Mouse (Mus musculus): Measurements from ENCODE around the gene Capn15. TPM values are rescaled to one million over a fixed set of nuclear protein-coding genes. Genes with fewer than 3 reads are reported as not detected.

Capn15 gene
- polyA plus RNA-seq, 1 experiment from 2014 or later = 21.1 TPM

- Histone ChIP-seq H3K4me2 (ENCODE audit: low read length) (no peak overlapping the region), H3K4me3 (replicated peaks; ENCODE audit: low read depth, low read length) (no peak overlapping the region), H3K9me3 (ENCODE audit: control insufficient read depth, low read length) (no peaks in the 10 kb centered on the region), H3K4me1 (ENCODE audit: control insufficient read depth, insufficient read depth, low read length) (no peaks in the 10 kb centered on the region), H3K27me3 (ENCODE audit: control insufficient read depth, insufficient read depth, low read length) (no peaks in the 10 kb centered on the region), H3K27ac (replicated peaks; ENCODE audit: low read depth, low read length) (no peak overlapping the region), H3K9ac (replicated peaks; ENCODE audit: low read length) (no peak overlapping the region), H3K36me3 (ENCODE audit: control insufficient read depth, insufficient read depth, low read length) (peaks cover 49% of the 10 kb centered on the region)
- no peak for ATAC-seq (ENCODE audit: low FRiP score, low TSS enrichment)
- 86% methylated on average over 7 of the region's 7 CpGs for WGBS
- no peak for DNase-seq
Measured at GRCm38 (mm10) chr17:25964271-25964670, 21.3 kb downstream of the Capn15 start.

DNA sequence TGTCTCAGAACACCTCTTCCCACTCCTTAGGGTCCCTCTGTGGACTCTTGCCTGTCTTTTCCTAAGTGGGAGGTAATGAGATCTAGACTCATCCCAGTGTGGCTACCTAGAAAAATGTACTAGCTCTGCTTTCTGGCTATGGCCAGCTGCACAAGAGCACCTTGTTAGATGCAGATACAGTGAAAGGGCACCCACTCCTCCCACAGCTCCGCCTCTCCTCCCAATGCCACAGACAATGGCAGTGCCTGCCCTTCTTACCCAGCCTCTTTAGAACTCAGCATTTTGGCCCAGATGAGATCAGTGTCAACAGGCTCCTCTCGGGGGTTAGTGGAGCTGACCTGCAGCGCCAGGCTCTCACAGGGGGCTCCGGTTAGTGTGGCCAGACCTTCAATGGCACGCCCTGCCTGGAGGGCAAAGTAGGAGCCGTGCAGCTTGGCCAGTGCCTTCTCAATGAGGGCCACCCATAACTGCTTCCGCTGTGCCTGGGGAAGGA lies 23.1 kb downstream of the Capn15 start:
- no peak for DNase-seq
- Histone ChIP-seq H3K4me3 (replicated peaks; ENCODE audit: low read depth, low read length) (no peak overlapping the region), H3K4me2 (ENCODE audit: low read length) (no peak overlapping the region), H3K27ac (replicated peaks; ENCODE audit: low read depth, low read length) (no peak overlapping the region), H3K4me1 (ENCODE audit: control insufficient read depth, insufficient read depth, low read length) (no peaks in the 10 kb centered on the region), H3K9ac (replicated peaks; ENCODE audit: low read length) (no peak overlapping the region), H3K9me3 (ENCODE audit: control insufficient read depth, low read length) (no peaks in the 10 kb centered on the region), H3K36me3 (ENCODE audit: control insufficient read depth, insufficient read depth, low read length) (peaks cover 62% of the 10 kb centered on the region), H3K27me3 (ENCODE audit: control insufficient read depth, insufficient read depth, low read length) (no peaks in the 10 kb centered on the region)
- 94% methylated on average over 7 of the region's 7 CpGs for WGBS
- ATAC-seq (ENCODE audit: low FRiP score, low TSS enrichment) = no peak

DNA sequence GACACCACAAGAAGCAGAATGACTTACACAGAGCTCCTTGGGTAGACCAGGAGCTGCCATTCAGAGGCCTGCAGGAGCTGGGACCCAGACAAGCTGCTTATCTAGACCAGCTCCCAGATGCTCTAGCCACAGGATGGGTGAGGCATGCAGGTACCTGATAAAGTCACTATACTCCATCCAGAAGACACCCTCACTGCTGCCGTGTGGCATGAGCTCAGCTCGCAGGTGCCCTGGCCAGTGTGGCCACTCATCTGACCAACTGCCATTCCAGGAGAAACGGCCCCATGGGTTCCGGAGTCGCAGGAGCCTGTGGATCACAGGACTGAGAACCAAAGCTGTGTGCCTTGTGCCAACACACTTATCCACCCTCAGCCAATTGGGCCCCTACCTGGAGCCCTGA lies 24.0 kb downstream of the Capn15 start:
- DNase-seq = no peak
- Histone ChIP-seq H3K9ac (replicated peaks; ENCODE audit: low read length) (no peak overlapping the region), H3K36me3 (ENCODE audit: control insufficient read depth, insufficient read depth, low read length) (peaks cover 62% of the 10 kb centered on the region), H3K4me2 (ENCODE audit: low read length) (no peak overlapping the region), H3K4me3 (replicated peaks; ENCODE audit: low read depth, low read length) (no peak overlapping the region), H3K27me3 (ENCODE audit: control insufficient read depth, insufficient read depth, low read length) (no peaks in the 10 kb centered on the region), H3K9me3 (ENCODE audit: control insufficient read depth, low read length) (no peaks in the 10 kb centered on the region), H3K4me1 (ENCODE audit: control insufficient read depth, insufficient read depth, low read length) (no peaks in the 10 kb centered on the region), H3K27ac (replicated peaks; ENCODE audit: low read depth, low read length) (no peak overlapping the region)
- 97% methylated on average over 5 of the region's 5 CpGs for WGBS
- no peak for ATAC-seq (ENCODE audit: low FRiP score, low TSS enrichment)

DNA sequence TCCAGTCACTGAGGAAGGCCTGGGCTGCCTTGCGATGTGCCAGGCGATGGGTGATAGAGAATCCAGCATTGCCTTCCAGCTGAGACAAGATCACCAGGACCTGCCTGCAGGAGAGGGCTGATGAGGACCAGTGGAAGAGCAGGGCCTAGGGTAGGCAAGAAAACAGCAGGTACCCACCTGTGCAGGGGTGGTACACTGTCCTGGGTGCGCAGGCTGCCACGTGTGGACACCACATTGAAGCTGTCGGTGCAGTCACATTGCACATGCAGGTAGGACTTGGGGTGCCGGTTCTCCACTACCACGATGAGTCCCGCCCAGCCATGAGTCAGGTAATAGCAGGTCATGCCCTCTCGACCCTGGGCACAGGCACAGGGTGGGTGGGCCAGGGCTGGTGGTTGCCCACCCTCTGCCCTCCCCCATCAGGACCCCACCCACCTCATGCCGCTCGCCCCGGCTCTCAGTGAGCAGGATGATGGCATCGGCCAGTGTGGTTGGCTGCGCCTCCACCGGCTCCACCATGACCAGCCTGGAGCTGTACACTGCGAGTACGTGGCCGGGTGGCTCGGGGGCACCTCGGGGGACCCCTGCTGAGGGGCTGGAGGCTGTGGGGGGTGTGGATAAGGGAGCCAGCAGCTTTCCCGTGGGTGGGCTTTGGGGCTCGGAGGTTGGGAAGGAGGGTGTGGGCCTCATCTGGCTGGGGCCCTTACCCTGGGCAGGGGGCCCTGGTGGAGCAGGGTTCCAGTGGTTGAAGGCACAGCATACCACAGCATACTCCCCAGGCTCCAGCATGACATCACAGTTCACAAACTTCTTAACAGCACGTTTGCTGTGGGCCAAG lies 25.7 kb downstream of the Capn15 start:
- DNase-seq (no peak), ATAC-seq (ENCODE audit: low FRiP score, low TSS enrichment) (no peak)
- Histone ChIP-seq H3K9me3 (ENCODE audit: control insufficient read depth, low read length) (no peaks in the 10 kb centered on the region), H3K4me3 (replicated peaks; ENCODE audit: low read depth, low read length) (no peak overlapping the region), H3K9ac (replicated peaks; ENCODE audit: low read length) (no peak overlapping the region), H3K36me3 (ENCODE audit: control insufficient read depth, insufficient read depth, low read length) (peaks cover 57% of the 10 kb centered on the region), H3K27ac (replicated peaks; ENCODE audit: low read depth, low read length) (no peak overlapping the region), H3K4me2 (ENCODE audit: low read length) (no peak overlapping the region), H3K4me1 (ENCODE audit: control insufficient read depth, insufficient read depth, low read length) (no peaks in the 10 kb centered on the region), H3K27me3 (ENCODE audit: control insufficient read depth, insufficient read depth, low read length) (no peaks in the 10 kb centered on the region)
- 94% methylated on average over 23 of the region's 23 CpGs for WGBS

GRCm38 (mm10) chr17:25958771-25959494 lies 26.7 kb downstream of the Capn15 start:
- DNase-seq = no peak
- Histone ChIP-seq H3K27ac (replicated peaks; ENCODE audit: low read depth, low read length) (no peak overlapping the region), H3K36me3 (ENCODE audit: control insufficient read depth, insufficient read depth, low read length) (peaks cover 50% of the 10 kb centered on the region)

DNA sequence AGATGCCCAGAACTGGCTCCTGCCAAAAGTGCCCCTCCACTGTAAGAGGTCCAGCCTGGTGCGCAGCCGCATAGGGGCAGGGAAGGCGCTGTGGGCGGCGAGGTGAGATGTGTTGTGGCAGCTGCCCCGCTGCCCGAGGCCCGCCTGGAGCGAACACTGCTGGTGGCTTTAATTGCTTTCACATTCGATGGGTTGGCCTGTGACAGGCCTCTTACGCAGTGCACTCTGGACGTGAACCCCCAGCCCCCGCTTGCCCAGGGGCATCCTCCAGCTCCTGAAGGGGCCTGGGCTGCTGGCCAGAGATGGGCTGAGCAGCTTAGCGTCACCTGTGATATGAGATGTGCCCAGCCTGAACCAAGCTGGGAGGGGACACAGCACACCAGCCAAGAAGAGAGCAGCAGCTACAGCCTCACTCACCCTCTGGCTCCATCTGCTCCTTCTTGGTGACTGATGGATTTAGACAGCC lies 28.0 kb downstream of the Capn15 start:
- no peak overlapping the region for H3K4me2 ChIP-seq (ENCODE audit: low read length)
- no peak overlapping the region; the same call in 1 of the 2 replicates for H3K27ac ChIP-seq (replicated peaks; ENCODE audit: low read depth, low read length)
- peaks cover 39% of the 10 kb centered on the region for H3K36me3 ChIP-seq (ENCODE audit: control insufficient read depth, insufficient read depth, low read length)
- H3K27me3 ChIP-seq (ENCODE audit: control insufficient read depth, insufficient read depth, low read length) = peaks cover 10% of the 10 kb centered on the region
- no peak overlapping the region for H3K9ac ChIP-seq (replicated peaks; ENCODE audit: low read length)
- H3K9me3 ChIP-seq (ENCODE audit: control insufficient read depth, low read length) = no peaks in the 10 kb centered on the region
- ATAC-seq (ENCODE audit: low FRiP score, low TSS enrichment) (0 out of 2 replicates have a peak, but pooled peaks have one; percentile 34), DNase-seq (peak; percentile 32)
- no peaks in the 10 kb centered on the region for H3K4me1 ChIP-seq (ENCODE audit: control insufficient read depth, insufficient read depth, low read length)
- H3K4me3 ChIP-seq (replicated peaks; ENCODE audit: low read depth, low read length) = no peak overlapping the region
- WGBS = 73% methylated on average over 14 of the region's 14 CpGs

More at GRCm38 (mm10) chr17:25958771-25959494, 26.7 kb downstream of the Capn15 start:
- no peaks in the 10 kb centered on the region for H3K4me1 ChIP-seq (ENCODE audit: control insufficient read depth, insufficient read depth, low read length)
- no peak overlapping the region for H3K9ac ChIP-seq (replicated peaks; ENCODE audit: low read length)
- H3K27me3 ChIP-seq (ENCODE audit: control insufficient read depth, insufficient read depth, low read length) = no peaks in the 10 kb centered on the region
- ATAC-seq (ENCODE audit: low FRiP score, low TSS enrichment) = no peak
- no peaks in the 10 kb centered on the region for H3K9me3 ChIP-seq (ENCODE audit: control insufficient read depth, low read length)
- 97% methylated on average over 11 of the region's 11 CpGs for WGBS
- no peak overlapping the region for H3K4me2 ChIP-seq (ENCODE audit: low read length)
- H3K4me3 ChIP-seq (replicated peaks; ENCODE audit: low read depth, low read length) = no peak overlapping the region

- H3K27ac ChIP-seq (replicated peaks; ENCODE audit: low read depth, low read length) = no peak overlapping the region
Measured at GRCm38 (mm10) chr17:25956631-25957030, 29.0 kb downstream of the Capn15 start.

GRCm38 (mm10) chr17:25956201-25956600 lies 29.4 kb downstream of the Capn15 start:
- Histone ChIP-seq H3K27ac (replicated peaks; ENCODE audit: low read depth, low read length) (no peak overlapping the region), H3K27me3 (ENCODE audit: control insufficient read depth, insufficient read depth, low read length) (peaks cover 24% of the 10 kb centered on the region), H3K36me3 (ENCODE audit: control insufficient read depth, insufficient read depth, low read length) (peaks cover 28% of the 10 kb centered on the region), H3K4me2 (ENCODE audit: low read length) (no peak overlapping the region), H3K9me3 (ENCODE audit: control insufficient read depth, low read length) (no peaks in the 10 kb centered on the region), H3K4me1 (ENCODE audit: control insufficient read depth, insufficient read depth, low read length) (no peaks in the 10 kb centered on the region), H3K4me3 (replicated peaks; ENCODE audit: low read depth, low read length) (no peak overlapping the region), H3K9ac (replicated peaks; ENCODE audit: low read length) (no peak overlapping the region)
- WGBS = 69% methylated on average over 7 of the region's 7 CpGs
- ATAC-seq (ENCODE audit: low FRiP score, low TSS enrichment) (no peak), DNase-seq (no peak)

More at GRCm38 (mm10) chr17:25956631-25957030, 29.0 kb downstream of the Capn15 start:
- Histone ChIP-seq H3K4me2 (ENCODE audit: low read length) (no peak overlapping the region), H3K9ac (replicated peaks; ENCODE audit: low read length) (no peak overlapping the region), H3K4me1 (ENCODE audit: control insufficient read depth, insufficient read depth, low read length) (no peaks in the 10 kb centered on the region), H3K4me3 (replicated peaks; ENCODE audit: low read depth, low read length) (no peak overlapping the region), H3K9me3 (ENCODE audit: control insufficient read depth, low read length) (no peaks in the 10 kb centered on the region), H3K36me3 (ENCODE audit: control insufficient read depth, insufficient read depth, low read length) (peaks cover 30% of the 10 kb centered on the region), H3K27me3 (ENCODE audit: control insufficient read depth, insufficient read depth, low read length) (peaks cover 20% of the 10 kb centered on the region)
- 67% methylated on average over 7 of the region's 7 CpGs for WGBS
- DNase-seq = peak; percentile 26
- no peak for ATAC-seq (ENCODE audit: low FRiP score, low TSS enrichment)
